Mouse (Mus musculus) bone marrow, adult 2 months (tissue): ENCODE measurements around the gene Tspan13.

Experiments used
- CTCF ChIP-seq: fragments of 200-500 bp; IDR thresholded peaks from 2 replicates; pipeline ENCODE4 v1.5.1; 2011; ENCODE audit warnings: low read length, control low read depth; ENCODE audit not compliant: control insufficient read depth, insufficient read depth
- POLR2A ChIP-seq: fragments of 200-500 bp; IDR thresholded peaks from 2 replicates; pipeline ENCODE4 v1.6.1; 2011; ENCODE audit warnings: low read depth, mild to moderate bottlenecking, control low read depth, low read length, borderline replicate concordance; ENCODE audit not compliant: control insufficient read depth

- no peak for TF ChIP-seq CTCF
- TF ChIP-seq POLR2A = no peak
These were observed 36.0 kb upstream of the Tspan13 start for GRCm38 (mm10) chr12:36078101-36078899.
